Mouse (Mus musculus) C2C12 (cell line): ENCODE results near the gene Malrd1. TPM values are rescaled to one million over a fixed set of nuclear protein-coding genes. Genes with fewer than 3 reads are reported as not detected.

ENCODE experiments used
- H3K27me3 ChIP-seq: one replicate; pipeline ENCODE4 v1.6.1; 2011; ENCODE audit not compliant: control insufficient read depth, insufficient read depth, insufficient read length
- H3K36me3 ChIP-seq: one replicate; pipeline ENCODE4 v1.6.1; 2011; ENCODE audit not compliant: control insufficient read depth, insufficient read depth
- H3K4me3 ChIP-seq: one replicate; pipeline ENCODE4 v1.5.1; 2011; ENCODE audit warnings: mild to moderate bottlenecking, control low read depth; ENCODE audit not compliant: poor library complexity, insufficient read depth, severe bottlenecking
- H3K79me2 ChIP-seq: one replicate; pipeline ENCODE4 v1.6.1; 2011; ENCODE audit not compliant: control insufficient read depth, insufficient read depth
- H3K79me3 ChIP-seq: one replicate; pipeline ENCODE4 v1.6.1; 2011; ENCODE audit warnings: low read depth, control low read depth
- H3ac ChIP-seq: one replicate; pipeline ENCODE3; 2011; ENCODE audit warnings: low read depth; ENCODE audit not compliant: control insufficient read depth, insufficient read length
- CEBPB ChIP-seq: IDR thresholded peaks from one replicate; pipeline ENCODE4 v1.6.1; 2011; ENCODE audit warnings: low read depth, mild to moderate bottlenecking, control low read depth, moderate library complexity
- CTCF ChIP-seq: IDR thresholded peaks from one replicate; pipeline ENCODE4 v1.5.1; 2011; ENCODE audit not compliant: control insufficient read depth, insufficient read depth, insufficient read length
- FOSL1 ChIP-seq: IDR thresholded peaks from one replicate; pipeline ENCODE4 v1.8.0; 2011; ENCODE audit warnings: mild to moderate bottlenecking, low read length; ENCODE audit not compliant: poor library complexity, insufficient read depth, severe bottlenecking
- MAX ChIP-seq: IDR thresholded peaks from one replicate; pipeline ENCODE4 v1.6.1; 2011; ENCODE audit warnings: mild to moderate bottlenecking, control low read depth
- MYOD1 ChIP-seq: IDR thresholded peaks from one replicate; pipeline ENCODE4 v1.6.1; 2011; ENCODE audit warnings: low read depth; ENCODE audit not compliant: control insufficient read depth, insufficient read length
- MYOG ChIP-seq: IDR thresholded peaks from one replicate; pipeline ENCODE4 v1.6.1; 2011; ENCODE audit not compliant: control insufficient read depth, insufficient read length; ENCODE audit errors: extremely low read depth
- USF1 ChIP-seq: IDR thresholded peaks from one replicate; pipeline ENCODE4 v1.6.1; 2011; ENCODE audit warnings: low read depth, mild to moderate bottlenecking, control low read depth, moderate library complexity
- polyA plus RNA-seq: library from polyadenylated mRNA; unstranded; fragments of >200 nt; fragmentation: generic; extraction: Trizol; gene quantifications from one replicate; pipeline ENCODE4 v1.2.1, GENCODE M21; 2012; ENCODE audit warnings: missing spikeins

The Malrd1 gene
- polyA plus RNA-seq, 1 experiment, result not detected

DNA sequence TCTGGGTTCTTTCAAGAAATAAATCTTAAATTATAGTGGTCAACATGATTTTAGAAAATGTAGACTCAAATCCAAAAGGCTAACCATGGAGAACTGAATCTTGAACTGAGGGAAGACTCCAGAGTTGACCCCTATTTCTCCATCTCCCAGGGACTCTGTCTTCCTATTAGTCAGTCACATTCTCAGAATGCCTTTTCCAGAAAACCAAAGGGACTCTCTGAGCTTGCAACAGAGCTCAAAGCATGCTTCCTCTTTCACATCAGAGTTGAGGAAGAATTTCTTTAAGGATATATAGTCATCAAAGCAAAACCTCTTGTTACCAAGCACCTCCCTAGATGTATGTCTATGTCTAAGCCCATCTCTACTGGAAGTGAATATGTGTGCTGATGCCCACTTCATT, 686.5 kb downstream of the Malrd1 start:
- no peaks in the 10 kb centered on the region for H3K79me2 ChIP-seq
- TF ChIP-seq FOSL1 (no peak), USF1 (no peak), MYOG (no peak), CTCF (no peak), MYOD1 (no peak), MAX (no peak), CEBPB (no peak)
- no peaks in the 10 kb centered on the region for H3K27me3 ChIP-seq
- H3K4me3 ChIP-seq, result no peak overlapping the region
- no peaks in the 10 kb centered on the region for H3K36me3 ChIP-seq
- no peaks in the 10 kb centered on the region for H3K79me3 ChIP-seq
- H3ac ChIP-seq, result no peak overlapping the region

GRCm38 (mm10) chr2:16214111-16214510, 687.8 kb downstream of the Malrd1 start:
- Histone ChIP-seq H3ac (no peak overlapping the region), H3K36me3 (no peaks in the 10 kb centered on the region), H3K27me3 (no peaks in the 10 kb centered on the region), H3K4me3 (no peak overlapping the region), H3K79me2 (no peaks in the 10 kb centered on the region), H3K79me3 (no peaks in the 10 kb centered on the region)
- TF ChIP-seq MAX (no peak), CEBPB (no peak), CTCF (no peak), MYOG (no peak)

DNA sequence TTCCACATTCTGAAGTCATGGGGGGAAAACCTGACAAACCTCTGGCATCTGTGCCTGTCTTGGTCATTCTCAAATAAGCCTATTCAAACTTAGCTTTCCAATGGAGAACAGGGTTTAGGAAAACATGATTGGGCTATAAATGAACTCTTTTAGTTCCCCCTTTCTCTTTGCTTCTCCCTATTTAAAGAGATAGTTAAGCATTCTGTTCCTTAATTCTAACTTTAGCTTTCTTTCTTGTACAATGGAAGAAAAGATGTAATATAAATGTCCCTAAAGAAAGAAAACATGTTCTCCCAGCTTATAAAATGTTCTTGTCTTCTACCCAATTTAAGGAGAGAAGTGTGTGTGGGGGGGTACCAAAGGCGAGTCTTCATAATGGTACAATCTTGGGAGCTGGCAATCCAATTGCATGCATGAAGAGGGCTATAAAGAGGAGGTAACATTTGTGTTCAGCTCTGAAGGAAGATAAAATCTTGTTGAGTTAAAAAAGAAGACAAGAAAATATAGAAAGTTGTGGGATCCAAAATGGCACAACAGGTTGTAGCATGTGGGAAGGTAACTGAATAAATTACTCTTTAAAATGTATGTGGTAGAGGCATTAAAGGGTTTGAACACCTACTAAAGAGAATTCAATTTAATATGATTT, 702.0 kb downstream of the Malrd1 start:
- H3K79me2 ChIP-seq, result no peaks in the 10 kb centered on the region

GRCm38 (mm10) chr2:16240861-16241260, 714.6 kb downstream of the Malrd1 start:
- Histone ChIP-seq H3K27me3 (no peaks in the 10 kb centered on the region), H3K79me2 (no peaks in the 10 kb centered on the region), H3K4me3 (no peak overlapping the region), H3K79me3 (no peaks in the 10 kb centered on the region), H3ac (no peak overlapping the region), H3K36me3 (no peaks in the 10 kb centered on the region)
- TF ChIP-seq CTCF (no peak), MAX (no peak), MYOG (no peak), MYOD1 (no peak), FOSL1 (no peak), USF1 (no peak), CEBPB (no peak)

More for the DNA sequence above, 702.0 kb downstream of the Malrd1 start:
- Histone ChIP-seq H3K36me3 (no peaks in the 10 kb centered on the region), H3K79me3 (no peaks in the 10 kb centered on the region), H3K27me3 (no peaks in the 10 kb centered on the region), H3ac (no peak overlapping the region), H3K4me3 (no peak overlapping the region)
- no peak for TF ChIP-seq USF1
- TF ChIP-seq MYOG, result no peak
- no peak for TF ChIP-seq MYOD1
- TF ChIP-seq MAX, result no peak
- TF ChIP-seq FOSL1, result no peak
- no peak for TF ChIP-seq CTCF
- no peak for TF ChIP-seq CEBPB

DNA sequence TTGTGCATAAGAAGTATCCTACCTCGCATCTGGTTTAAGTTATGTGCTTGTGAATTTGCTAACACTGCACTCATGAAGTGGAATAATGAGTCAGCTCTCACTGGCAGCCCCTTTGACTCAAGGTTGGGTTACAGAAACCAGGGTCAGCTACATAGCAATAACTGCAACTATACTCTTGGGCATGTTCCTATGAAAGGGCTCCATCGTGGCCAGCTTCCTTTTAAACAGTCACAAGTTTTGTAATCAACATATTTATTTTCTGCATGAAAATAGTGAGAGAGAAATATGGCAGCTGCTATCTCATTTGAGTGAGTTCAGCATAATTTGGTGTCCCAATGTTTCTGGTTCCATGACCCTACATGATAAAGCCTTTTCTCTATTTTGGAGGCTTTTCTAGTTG, 716.8 kb downstream of the Malrd1 start:
- TF ChIP-seq CTCF (no peak), MYOG (no peak), USF1 (no peak), CEBPB (no peak), FOSL1 (no peak), MAX (no peak), MYOD1 (no peak)
- Histone ChIP-seq H3K27me3 (no peaks in the 10 kb centered on the region), H3ac (no peak overlapping the region), H3K4me3 (no peak overlapping the region), H3K79me2 (no peaks in the 10 kb centered on the region), H3K36me3 (no peaks in the 10 kb centered on the region), H3K79me3 (no peaks in the 10 kb centered on the region)

DNA sequence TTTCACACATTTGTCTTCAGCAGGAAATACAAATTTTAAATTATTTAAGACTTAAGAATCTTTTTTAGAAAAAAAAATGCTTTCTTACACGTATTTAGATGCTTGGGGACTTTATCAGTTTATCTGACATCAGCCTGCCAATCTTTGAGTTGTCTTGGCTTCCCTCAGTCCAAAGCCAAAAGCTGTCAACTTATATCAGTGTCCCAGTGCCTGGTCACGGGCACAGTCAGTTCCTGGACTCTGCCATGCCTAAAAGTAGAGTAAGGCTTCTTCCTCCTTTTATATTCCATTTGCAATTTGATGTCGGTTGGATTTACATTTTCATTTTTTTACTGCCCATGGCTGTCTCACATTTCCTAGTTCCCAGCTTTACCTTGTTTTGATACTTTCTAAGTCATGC, 722.6 kb downstream of the Malrd1 start:
- Histone ChIP-seq H3K36me3 (no peaks in the 10 kb centered on the region), H3K79me3 (no peaks in the 10 kb centered on the region), H3K27me3 (no peaks in the 10 kb centered on the region), H3K4me3 (no peak overlapping the region), H3K79me2 (no peaks in the 10 kb centered on the region), H3ac (no peak overlapping the region)
- TF ChIP-seq FOSL1, result no peak
- TF ChIP-seq MYOD1, result no peak
- TF ChIP-seq USF1, result no peak
- no peak for TF ChIP-seq CEBPB
- no peak for TF ChIP-seq CTCF
- no peak for TF ChIP-seq MYOG
- TF ChIP-seq MAX, result no peak
